Comparison of ENCODE assay signal across 10 mouse cellular contexts in genomic region chr7:29511598-29512275, GRCm38 (mm10). TPM values are rescaled to one million over a fixed set of nuclear protein-coding genes. Genes with fewer than 3 reads are reported as not detected.
DNase-seq lines count a peak whose midpoint lies in the region; ATAC-seq and TF ChIP-seq lines count a peak whose summit lies in the region.
"Had no signal": no experiment of that assay in that cellular context is flagged by ENCODE, and none has a peak within 500 bp of the region (broad histone marks: within the 10 kb centered on the region; RNA-seq: fewer than 3 reads in every experiment).

No protein-coding gene starts in this region.

- no peak for ATAC-seq in heart, embryonic 13.5 days (ENCODE audit: extremely low read depth, insufficient number of reproducible peaks, low FRiP score, low TSS enrichment)
- no peak for ATAC-seq in heart, embryonic 12.5 days (ENCODE audit: insufficient number of reproducible peaks, low FRiP score)
- ATAC-seq in limb, embryonic 12.5 days (ENCODE audit: insufficient number of reproducible peaks, insufficient read depth, low FRiP score, low TSS enrichment, low read depth) = no peak
- ATAC-seq in stomach, embryonic 16.5 days (ENCODE audit: insufficient read depth, low FRiP score) = peak; percentile 38

- H3K4me1 ChIP-seq in heart, embryonic 13.5 days = peaks cover 19% of the 10 kb centered on the region
- H3K4me1 ChIP-seq in heart, embryonic 12.5 days (replicated peaks) = peaks cover 15% of the 10 kb centered on the region
- peaks cover 63% of the 10 kb centered on the region for H3K4me1 ChIP-seq in limb, embryonic 12.5 days (replicated peaks)
- peaks cover 67% of the 10 kb centered on the region for H3K4me1 ChIP-seq in stomach, embryonic 16.5 days (ENCODE audit: control insufficient read depth, insufficient read depth, low read length)
- H3K4me1 ChIP-seq in cerebellum, adult 2 months (ENCODE audit: control insufficient read depth, insufficient read depth, low read length) = peaks cover 20% of the 10 kb centered on the region

- TF ChIP-seq CTCF in cerebellum, adult 2 months (IDR thresholded peaks at IDR 0.05; ENCODE audit: borderline replicate concordance, insufficient read depth, low read depth, low read length) = no peak

- H3K9ac ChIP-seq in heart, embryonic 13.5 days = peak overlapping the region; percentile 50; the same call in 1 of the 2 replicates
- H3K9ac ChIP-seq in heart, embryonic 12.5 days = no peak overlapping the region
- H3K9ac ChIP-seq in limb, embryonic 12.5 days (replicated peaks) = no peak overlapping the region
- peak overlapping the region; percentile 54; the same call in 1 of the 2 replicates for H3K9ac ChIP-seq in stomach, embryonic 16.5 days (ENCODE audit: low read length)
- H3K9ac ChIP-seq: neural tube, embryonic 12.5 days had no signal

- TF ChIP-seq POLR2A in cerebellum, adult 2 months (IDR thresholded peaks at IDR 0.05; ENCODE audit: borderline replicate concordance, insufficient read depth, low read length) = no peak

- H3K4me3 ChIP-seq in heart, embryonic 13.5 days = no peak overlapping the region
- H3K4me3 ChIP-seq in heart, embryonic 12.5 days = no peak overlapping the region
- no peak overlapping the region for H3K4me3 ChIP-seq in limb, embryonic 12.5 days (replicated peaks)
- no peak overlapping the region for H3K4me3 ChIP-seq in stomach, embryonic 16.5 days (replicated peaks; ENCODE audit: low read length)
- no peak overlapping the region for H3K4me3 ChIP-seq in cerebellum, adult 2 months (replicated peaks; ENCODE audit: insufficient read depth, low read depth, low read length)
- H3K4me3 ChIP-seq: neural tube, embryonic 12.5 days had no signal

- peaks cover 96% of the 10 kb centered on the region for H3K27me3 ChIP-seq in heart, embryonic 13.5 days (replicated peaks)
- H3K27me3 ChIP-seq in heart, embryonic 12.5 days (replicated peaks) = peaks cover 91% of the 10 kb centered on the region
- H3K27me3 ChIP-seq in limb, embryonic 12.5 days = no peaks in the 10 kb centered on the region
- no peaks in the 10 kb centered on the region for H3K27me3 ChIP-seq in stomach, embryonic 16.5 days (ENCODE audit: control insufficient read depth, insufficient read depth, low read length)
- H3K27me3 ChIP-seq in cerebellum, adult 2 months (ENCODE audit: control insufficient read depth, insufficient read depth, low read length) = no peaks in the 10 kb centered on the region
- H3K27me3 ChIP-seq: neural tube, embryonic 12.5 days had no signal

- no peaks in the 10 kb centered on the region for H3K36me3 ChIP-seq in heart, embryonic 13.5 days
- H3K36me3 ChIP-seq in heart, embryonic 12.5 days = no peaks in the 10 kb centered on the region
- no peaks in the 10 kb centered on the region for H3K36me3 ChIP-seq in limb, embryonic 12.5 days
- H3K36me3 ChIP-seq in stomach, embryonic 16.5 days (ENCODE audit: control insufficient read depth, insufficient read depth, low read length) = no peaks in the 10 kb centered on the region
- H3K36me3 ChIP-seq: neural tube, embryonic 12.5 days had no signal

- WGBS in heart, embryonic 13.5 days = 30% methylated on average over 9 of the region's 9 CpGs
- WGBS in heart, embryonic 12.5 days = 40% methylated on average over 9 of the region's 9 CpGs
- WGBS in limb, embryonic 12.5 days = 52% methylated on average over 9 of the region's 9 CpGs
- WGBS in stomach, embryonic 16.5 days = 44% methylated on average over 9 of the region's 9 CpGs
- WGBS in cerebellum, adult 2 months = 30% methylated on average over 9 of the region's 9 CpGs

- DNase-seq in right cerebral cortex, adult 18-20 months = peak; percentile 54
- DNase-seq in right cerebral cortex, postnatal 10 days (ENCODE audit: low spot score in 2 of 2) = no peak
- DNase-seq in thymus, postnatal 36 days = no peak
- DNase-seq in cerebellum, adult 2 months = no peak
- DNase-seq: gastrocnemius, postnatal 14 days had no signal

- H3K27ac ChIP-seq in heart, embryonic 13.5 days (replicated peaks) = no peak overlapping the region
- H3K27ac ChIP-seq in heart, embryonic 12.5 days (ENCODE audit: poor library complexity, severe bottlenecking) = no peak overlapping the region
- H3K27ac ChIP-seq in limb, embryonic 12.5 days = peak overlapping the region; percentile 64; the same call in 1 of the 2 replicates
- H3K27ac ChIP-seq in stomach, embryonic 16.5 days (ENCODE audit: low read length) = peak overlapping the region; percentile 85
- no peak overlapping the region for H3K27ac ChIP-seq in cerebellum, adult 2 months (ENCODE audit: insufficient read depth, low read length)
- H3K27ac ChIP-seq: neural tube, embryonic 12.5 days had no signal

- H3K9me3 ChIP-seq in heart, embryonic 13.5 days = no peaks in the 10 kb centered on the region
- no peaks in the 10 kb centered on the region for H3K9me3 ChIP-seq in heart, embryonic 12.5 days (replicated peaks)
- no peaks in the 10 kb centered on the region for H3K9me3 ChIP-seq in limb, embryonic 12.5 days
- H3K9me3 ChIP-seq in stomach, embryonic 16.5 days (replicated peaks; ENCODE audit: control insufficient read depth, low read length) = no peaks in the 10 kb centered on the region
- H3K9me3 ChIP-seq: neural tube, embryonic 12.5 days had no signal

- no peak overlapping the region for H3K4me2 ChIP-seq in heart, embryonic 13.5 days
- H3K4me2 ChIP-seq in heart, embryonic 12.5 days = no peak overlapping the region
- H3K4me2 ChIP-seq in limb, embryonic 12.5 days = no peak overlapping the region; the same call in 1 of the 2 replicates
- H3K4me2 ChIP-seq in stomach, embryonic 16.5 days (ENCODE audit: low read depth, low read length) = peak overlapping the region; percentile 38
- H3K4me2 ChIP-seq: neural tube, embryonic 12.5 days had no signal

RNA-seq across cellular contexts. Expression of gene Sipa1l3, which starts 6.7 kb away (rescaled TPM):
- 3.9 and 4.1 TPM in 2 replicates for polyA plus RNA-seq in heart, embryonic 13.5 days (2015; fragmentation: Nextera tagmentation; extraction: Ambion mirVana)
- polyA plus RNA-seq in heart, embryonic 12.5 days (2016; fragmentation: Nextera tagmentation; extraction: Ambion mirVana) = 3.7 and 3.8 TPM in 2 replicates
- 14.0 and 16.1 TPM in 2 replicates for polyA plus RNA-seq in limb, embryonic 12.5 days (2016; fragmentation: Nextera tagmentation; extraction: Ambion mirVana)
- 18.4 and 22.2 TPM in 2 replicates for polyA plus RNA-seq in stomach, embryonic 16.5 days (2015; fragmentation: Nextera tagmentation; extraction: Ambion mirVana)
- 63.3 and 74.7 TPM in 2 replicates for polyA plus RNA-seq in cerebellum, adult 2 months (2012; rRNA removed)

Comparison
In these comparisons a context has a peak if more than half of its experiments do, and no peak if none do; other contexts are left out.
1. H3K9ac ChIP-seq: peak in heart, embryonic 13.5 days (single experiment) and stomach, embryonic 16.5 days (single experiment); none in heart, embryonic 12.5 days (single experiment) and limb, embryonic 12.5 days (single experiment).
2. H3K27ac ChIP-seq: peak in limb, embryonic 12.5 days (single experiment) and stomach, embryonic 16.5 days (single experiment); none in heart, embryonic 13.5 days (single experiment), heart, embryonic 12.5 days (single experiment) and cerebellum, adult 2 months (single experiment).